Mouse (Mus musculus) brain, adult 2 months (tissue): ENCODE results near the gene Nlk.
A peak's percentile ranks its signal among the peaks of the same experiment; 100 is the strongest.
"Not testable (repeated sequence)": the region's sequence is repeated elsewhere in the genome, so short reads cannot be mapped to it uniquely, and the experiment has no call there.

Experiments used
- DNase-seq: peaks from one replicate; pipeline ENCODE4 v3.0.0; 2011; ENCODE audit warnings: low read depth, low spot score

The Nlk gene

DNA sequence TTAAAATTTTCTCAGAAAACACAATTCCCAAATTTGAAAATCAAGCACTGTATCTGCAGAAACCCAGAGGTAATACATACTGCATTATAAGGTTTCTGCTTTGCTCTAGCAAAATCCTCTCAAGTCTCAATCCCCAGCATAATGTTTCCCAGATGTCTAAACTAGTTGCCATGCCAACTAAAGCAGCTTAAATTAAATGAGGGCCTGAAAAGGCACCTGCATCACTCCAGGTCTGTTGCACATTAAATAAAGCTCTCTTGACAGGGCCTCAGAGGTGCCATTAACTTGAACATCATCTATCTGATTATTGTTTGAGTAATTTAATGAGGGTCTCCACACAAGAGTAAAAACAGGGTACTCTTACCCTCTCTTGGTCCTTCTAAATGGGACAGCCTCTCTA is 100.4 kb downstream of the Nlk start:
- DNase-seq: peak; percentile 55

DNA sequence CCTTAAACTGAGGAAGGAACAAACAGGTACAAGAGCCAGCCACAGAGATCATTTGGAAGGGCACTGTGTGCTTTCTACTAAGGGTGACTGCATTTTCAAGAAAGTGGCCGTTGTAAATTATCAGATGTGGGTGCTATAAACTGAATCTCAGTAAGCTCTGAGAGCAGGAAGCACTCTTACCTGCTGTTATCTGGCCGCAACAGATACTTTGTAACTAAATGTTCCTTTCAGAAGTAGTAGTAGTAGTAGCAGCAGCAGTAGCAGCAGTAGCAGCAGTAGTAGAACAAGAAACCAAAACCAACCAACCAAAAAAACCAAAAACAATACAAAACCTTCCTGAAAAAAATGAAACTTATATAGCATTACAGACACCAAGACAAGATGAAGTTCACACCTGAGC is 101.4 kb downstream of the Nlk start:
- DNase-seq: no peak

- DNase-seq: no peak
Measured at GRCm38 (mm10) chr11:78594271-78594964, 102.8 kb downstream of the Nlk start.

DNA sequence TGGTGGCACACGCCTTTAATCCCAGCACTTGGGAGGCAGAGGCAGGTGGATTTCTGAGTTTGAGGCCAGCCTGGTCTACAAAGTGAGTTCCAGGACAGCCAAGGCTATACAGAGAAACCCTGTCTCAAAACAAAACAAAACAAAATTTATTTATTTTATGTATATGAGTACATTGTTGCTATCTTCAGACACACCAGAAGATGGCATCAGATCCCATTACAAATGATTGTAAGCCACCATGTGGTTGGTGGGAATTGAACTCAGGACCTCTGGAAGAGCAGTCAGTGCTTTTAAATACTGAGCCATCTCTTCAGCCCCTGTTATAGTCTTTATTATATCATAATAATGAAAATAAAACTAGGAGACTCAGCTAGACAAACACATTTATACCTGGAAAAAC is 109.5 kb downstream of the Nlk start:
- DNase-seq: not testable (repeated sequence)

DNA sequence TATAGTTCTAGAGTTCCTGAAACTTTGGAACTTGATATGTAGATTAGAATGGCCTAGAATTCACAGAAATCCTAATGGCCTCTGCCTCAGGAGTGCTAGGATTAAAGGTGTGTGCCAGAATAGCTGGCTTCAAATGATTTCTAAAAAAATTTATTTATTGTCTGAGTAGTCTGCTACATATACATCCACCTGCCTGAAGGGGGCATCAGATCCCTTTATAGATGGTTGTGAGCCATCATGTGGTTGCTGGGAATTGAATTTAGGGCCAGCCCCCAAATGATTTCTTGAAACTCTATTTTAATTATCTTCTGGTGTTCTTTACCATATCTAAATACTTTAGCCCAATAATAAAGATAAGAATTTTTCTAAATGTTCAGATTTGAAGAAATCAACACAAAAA is 111.1 kb downstream of the Nlk start:
- DNase-seq: no peak

- DNase-seq: no peak
Measured at GRCm38 (mm10) chr11:78582848-78583247, 114.3 kb downstream of the Nlk start.

- no peak for DNase-seq
Measured at GRCm38 (mm10) chr11:78574975-78575374, 122.2 kb downstream of the Nlk start.

- no peak for DNase-seq
Measured at GRCm38 (mm10) chr11:78574536-78574935, 122.6 kb downstream of the Nlk start.

GRCm38 (mm10) chr11:78574031-78574430 is 123.1 kb downstream of the Nlk start:
- not testable (repeated sequence) for DNase-seq

- no peak for DNase-seq
Measured at GRCm38 (mm10) chr11:78571854-78572253, 125.3 kb downstream of the Nlk start.

DNA sequence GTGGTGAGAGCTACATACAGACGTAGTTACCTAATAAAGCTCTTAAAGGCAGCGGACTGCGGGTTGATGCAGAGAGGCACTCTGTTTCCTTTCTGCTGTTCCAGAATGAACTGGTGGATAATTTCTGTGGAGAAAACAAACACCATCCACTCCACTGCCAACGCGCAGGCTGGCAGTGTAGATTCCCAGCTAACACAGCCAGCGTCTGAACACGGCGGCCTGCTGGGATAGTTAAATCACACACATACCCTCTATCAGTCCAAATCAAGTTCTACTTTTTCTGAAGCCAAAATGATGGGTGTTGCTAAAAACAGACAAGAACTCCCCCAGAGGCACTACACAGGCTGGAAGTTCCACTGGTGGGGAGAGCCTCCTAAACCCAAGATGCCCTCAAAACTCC is 125.7 kb downstream of the Nlk start:
- DNase-seq: peak; percentile 67

DNA sequence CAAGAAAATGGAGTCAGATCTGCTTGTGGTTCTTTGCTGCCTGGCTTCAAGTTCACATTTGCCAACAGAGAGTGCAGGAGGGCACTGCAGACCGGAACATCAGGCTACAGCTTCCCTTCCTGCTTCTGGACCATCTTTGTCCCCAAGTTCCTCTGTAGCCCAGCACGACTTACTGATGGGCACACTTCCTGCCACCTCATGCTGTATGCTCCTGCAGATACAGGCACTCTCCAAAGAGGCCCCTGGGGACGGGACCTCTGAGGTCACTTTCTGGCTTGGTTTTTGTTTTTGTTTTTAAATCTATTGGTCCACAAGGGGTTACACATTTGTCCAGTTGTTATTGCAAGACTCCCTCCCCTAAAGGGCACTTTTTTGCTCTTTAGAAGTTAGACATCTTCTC is 127.4 kb downstream of the Nlk start:
- no peak for DNase-seq

GRCm38 (mm10) chr11:78568827-78569226 is 128.3 kb downstream of the Nlk start:
- no peak for DNase-seq

- DNase-seq: no peak
Measured at GRCm38 (mm10) chr11:78567614-78568013, 129.6 kb downstream of the Nlk start.

GRCm38 (mm10) chr11:78566775-78567174 is 130.4 kb downstream of the Nlk start:
- peak; percentile 40 for DNase-seq

- DNase-seq: peak; percentile 91
Measured at GRCm38 (mm10) chr11:78560447-78560846, 136.7 kb downstream of the Nlk start.

- no peak for DNase-seq
Measured at GRCm38 (mm10) chr11:78557241-78557640, 139.9 kb downstream of the Nlk start.

GRCm38 (mm10) chr11:78556070-78556469 is 141.1 kb downstream of the Nlk start:
- DNase-seq: no peak

- no peak for DNase-seq
Measured at GRCm38 (mm10) chr11:78555623-78556022, 141.6 kb downstream of the Nlk start.

- DNase-seq: no peak
Measured at GRCm38 (mm10) chr11:78551059-78551398, 146.1 kb downstream of the Nlk start.

GRCm38 (mm10) chr11:78550168-78551058 is 146.8 kb downstream of the Nlk start, which contains the start of gene Tmem97:
Tmem97 (minus strand) TSS chr11:78550777.
- DNase-seq: peak; percentile 99

GRCm38 (mm10) chr11:78549491-78549987 is 147.6 kb downstream of the Nlk start:
- DNase-seq: no peak
